Mouse (Mus musculus) A20 (cell line): ENCODE data around the gene Gse1.

Experiments
- DNase-seq: peaks from one replicate; pipeline ENCODE4 v3.0.0-alpha.2; 2011; ENCODE audit warnings: low read depth, low spot score

Gene Gse1

DNA sequence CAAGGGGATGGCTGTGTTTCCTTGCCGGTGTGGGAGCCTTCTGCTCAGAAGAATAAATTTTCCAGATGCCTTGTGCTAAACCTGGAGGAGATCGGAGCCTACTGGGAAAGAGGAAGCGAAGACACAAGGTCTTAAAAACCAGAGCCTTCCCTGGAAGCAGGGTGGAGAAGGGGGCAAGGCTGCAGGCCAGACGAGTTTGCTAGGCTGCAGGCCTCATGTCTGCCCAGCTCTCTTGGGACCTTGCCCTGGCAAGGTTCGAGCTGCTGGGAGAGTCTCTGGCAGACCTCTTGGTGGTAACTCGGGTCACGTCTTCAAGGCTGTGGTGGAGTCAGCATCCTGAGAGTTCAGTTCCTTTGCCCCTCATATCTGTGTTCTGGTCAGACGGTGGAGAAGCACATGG, 6.6 kb downstream of the Gse1 start:
- DNase-seq = no peak

DNA sequence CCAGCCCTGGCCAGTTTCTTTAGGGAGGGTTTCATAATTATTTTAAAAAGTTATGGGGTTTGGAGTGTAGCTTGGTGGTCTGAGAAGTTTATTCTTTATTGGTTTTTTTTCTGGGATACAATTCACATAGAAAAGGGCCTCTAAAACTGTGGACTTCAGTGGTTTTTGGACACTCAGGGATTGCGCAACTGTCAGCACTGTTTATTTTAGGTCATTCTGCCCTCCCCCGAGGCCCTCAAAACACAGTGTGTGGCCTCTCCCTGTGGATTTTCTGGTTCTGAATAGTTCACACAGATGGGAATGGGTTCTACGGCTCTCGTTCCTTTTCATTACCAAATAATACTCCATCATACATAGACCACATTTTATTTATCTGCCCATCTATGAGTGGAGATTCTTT, 15.0 kb downstream of the Gse1 start:
- no peak for DNase-seq

DNA sequence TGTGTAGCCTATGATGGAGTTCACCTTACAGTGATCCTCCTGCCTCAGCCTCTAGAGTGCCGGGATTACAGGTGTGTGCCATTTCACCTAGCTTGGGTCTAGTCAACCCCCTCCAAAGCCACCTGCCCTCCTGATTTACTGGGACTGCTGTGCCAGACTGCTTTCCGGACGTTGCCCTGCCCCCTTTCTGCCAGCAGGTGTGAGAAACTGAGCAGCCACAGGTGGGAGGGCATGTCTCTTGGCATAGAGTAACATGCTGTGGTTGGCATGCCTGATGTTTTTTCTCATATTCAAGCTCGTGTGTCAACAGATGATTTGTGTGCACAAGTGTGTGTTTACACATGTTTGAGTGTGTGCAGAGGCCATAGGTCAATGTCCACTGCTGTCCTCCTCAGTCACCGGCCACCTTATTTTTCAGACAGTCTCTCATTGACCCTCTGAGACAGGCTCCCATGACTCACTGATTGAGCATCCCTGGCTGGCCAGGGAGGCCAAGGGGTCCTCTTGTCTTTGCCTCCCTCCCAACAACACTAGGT, 15.7 kb downstream of the Gse1 start:
- no peak for DNase-seq

DNA sequence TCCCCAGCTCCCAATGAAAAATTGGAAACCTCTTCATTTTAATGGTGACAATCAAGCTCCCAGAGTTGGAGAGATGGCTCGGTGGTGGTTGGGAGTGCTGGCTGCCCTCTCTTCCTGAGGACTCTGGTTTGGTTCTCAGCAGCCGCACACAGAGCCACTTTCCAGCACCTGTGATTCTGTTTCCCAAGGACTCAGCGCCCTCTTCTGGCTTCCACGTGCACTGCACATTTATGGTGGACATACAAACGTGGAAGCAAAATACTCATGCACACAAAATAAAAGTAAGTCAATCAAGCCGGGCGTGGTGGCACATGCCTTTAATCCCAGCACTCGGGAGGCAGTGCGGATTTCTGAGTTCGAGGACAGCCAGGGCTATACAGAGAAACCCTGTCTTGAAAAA, 16.3 kb downstream of the Gse1 start:
- peak; percentile 47 for DNase-seq

DNA sequence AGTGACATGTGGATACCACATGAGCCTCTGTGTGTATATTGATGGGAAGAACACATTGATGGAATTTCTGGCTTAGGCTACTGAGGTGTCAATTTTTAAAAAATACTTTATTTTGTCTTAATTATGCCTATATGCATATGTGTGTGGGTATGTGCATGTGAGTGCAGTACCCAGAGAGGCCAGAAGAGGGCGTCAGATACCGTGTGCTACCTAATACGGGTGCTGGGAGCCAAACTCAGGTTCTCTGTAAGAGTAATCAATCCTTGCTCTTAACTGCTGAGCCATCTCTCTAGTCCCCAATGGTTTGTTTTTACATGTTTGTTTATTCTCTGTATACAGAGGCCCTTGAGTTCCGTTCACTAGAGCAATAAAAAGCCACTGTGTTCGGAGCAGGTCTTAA, 19.4 kb downstream of the Gse1 start:
- no peak for DNase-seq

DNA sequence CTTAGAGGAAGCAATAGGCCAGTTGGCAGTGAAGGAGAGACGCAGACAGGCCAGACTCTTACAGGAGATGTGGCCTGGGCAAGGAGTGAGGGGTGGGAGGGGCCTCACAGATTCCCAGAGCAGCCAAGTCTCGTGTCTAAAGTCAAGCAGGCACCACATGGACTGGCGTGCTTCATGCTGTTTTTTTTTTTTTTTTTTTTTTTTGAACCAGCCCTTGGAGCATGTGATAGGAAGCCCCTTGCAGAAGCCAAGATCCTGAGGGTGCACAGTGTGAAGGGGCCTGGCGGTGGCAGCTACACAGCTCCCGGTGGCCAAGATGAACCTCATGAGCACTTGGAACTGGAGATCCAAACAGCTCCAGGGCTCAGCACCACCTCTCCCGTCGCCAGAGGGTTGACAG, 19.8 kb downstream of the Gse1 start:
- DNase-seq = no peak

DNA sequence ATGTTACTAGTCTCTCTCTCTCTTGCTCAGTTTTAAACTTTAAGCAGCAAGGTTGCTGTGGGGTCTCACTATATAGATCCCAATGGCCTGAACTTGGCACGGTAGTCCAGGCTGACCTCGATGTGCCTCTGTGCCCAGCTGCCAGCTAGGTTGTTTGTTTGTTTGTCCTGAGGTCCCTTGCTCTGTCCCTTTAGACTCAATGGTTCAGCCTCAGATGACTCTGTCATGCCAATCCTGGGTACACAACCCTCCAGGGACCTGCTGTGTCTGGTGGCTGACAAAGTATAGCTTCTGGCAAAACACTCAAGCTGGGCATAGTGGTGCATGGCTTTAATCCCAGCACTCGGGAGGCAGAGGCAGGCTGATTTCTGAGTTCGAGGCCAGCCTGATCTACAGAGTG, 20.2 kb downstream of the Gse1 start:
- no peak for DNase-seq

DNA sequence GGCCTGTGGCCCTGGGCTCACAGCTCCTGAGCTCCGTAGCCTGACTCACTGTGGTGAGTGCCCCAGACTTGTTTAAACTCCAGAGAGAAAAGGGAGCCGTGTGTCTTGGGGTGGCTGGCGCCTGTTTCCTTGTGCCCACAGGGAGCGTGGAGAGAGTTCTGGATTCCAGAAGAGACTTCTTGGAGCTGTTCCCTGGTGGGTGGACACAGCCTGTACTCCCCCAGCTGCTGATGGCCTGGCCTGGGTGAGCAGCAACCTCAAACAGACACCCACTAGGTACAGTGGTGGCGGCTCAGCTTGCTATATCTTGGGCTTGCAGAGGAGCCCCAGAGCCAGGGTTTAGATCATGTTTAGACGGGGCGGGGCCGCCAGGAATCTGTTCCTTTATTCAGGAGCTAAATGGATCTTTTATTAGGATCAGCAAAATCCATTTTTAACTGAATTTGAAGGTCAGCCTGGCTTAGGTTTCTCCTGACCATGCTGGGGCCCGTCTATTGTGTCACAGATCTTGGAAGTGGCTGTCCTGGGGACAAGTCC, 21.6 kb downstream of the Gse1 start:
- no peak for DNase-seq

DNA sequence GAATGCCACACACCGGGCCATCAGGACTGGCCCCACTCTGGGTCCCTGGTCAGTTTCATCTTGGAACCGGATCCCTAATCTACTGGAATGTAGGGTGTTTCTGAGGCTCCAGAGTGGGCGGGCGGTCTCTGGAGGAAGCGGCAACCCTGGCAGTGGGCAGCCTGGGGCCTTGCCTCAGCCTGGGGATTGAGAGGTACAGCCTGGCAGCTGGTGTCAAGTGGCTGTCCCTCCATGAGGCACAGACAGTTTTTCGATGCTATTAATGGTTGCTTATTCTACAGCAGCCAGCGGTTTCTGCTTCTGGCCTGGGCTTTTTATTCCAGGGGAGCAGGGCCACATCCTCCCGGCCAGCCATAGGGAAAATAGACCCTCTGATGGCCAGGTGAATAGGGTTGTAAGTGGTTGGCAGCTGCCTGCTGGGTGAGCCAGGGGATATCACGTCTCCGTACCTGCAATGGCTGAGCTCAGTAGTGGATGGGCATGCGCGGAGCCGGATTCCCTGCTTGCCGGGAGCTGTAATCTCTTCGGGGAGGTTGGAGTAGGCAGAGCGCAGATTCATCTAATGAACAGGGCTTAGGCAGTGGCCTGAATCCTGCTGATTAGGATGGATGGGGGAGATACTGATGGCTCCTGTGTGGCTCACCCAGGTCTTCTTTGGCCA, 22.6 kb downstream of the Gse1 start:
- DNase-seq = no peak

DNA sequence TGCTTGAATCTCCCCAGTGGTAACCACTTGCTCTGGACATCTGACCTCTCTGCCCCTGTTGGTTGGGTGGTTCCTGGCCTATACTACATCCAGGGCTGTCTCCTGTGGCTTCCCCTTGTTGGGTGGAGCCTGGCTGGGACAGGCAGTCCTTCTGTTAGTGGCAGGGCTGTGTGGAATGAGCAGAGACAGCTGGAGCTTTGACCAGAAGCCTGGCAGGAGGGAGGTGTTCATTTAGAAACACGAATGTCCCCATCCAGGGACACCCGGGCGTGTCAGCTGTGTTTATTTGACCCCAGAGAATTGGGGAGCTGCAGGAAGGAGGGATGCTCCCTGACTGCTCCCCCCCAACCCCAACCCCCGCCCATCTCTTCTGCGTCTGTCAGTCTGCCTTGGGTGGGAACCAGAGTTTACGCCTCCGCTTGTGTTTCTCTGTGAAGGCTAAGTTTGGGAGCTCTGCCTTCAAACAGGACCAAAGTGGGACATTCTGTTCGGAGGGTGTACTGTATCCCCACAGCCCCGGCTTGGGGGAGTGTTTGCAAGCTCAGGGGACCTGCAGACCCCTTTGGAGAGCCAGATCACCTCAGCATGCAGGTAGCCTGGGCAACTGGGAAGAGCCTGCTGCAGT, 23.3 kb downstream of the Gse1 start:
- no peak for DNase-seq

DNA sequence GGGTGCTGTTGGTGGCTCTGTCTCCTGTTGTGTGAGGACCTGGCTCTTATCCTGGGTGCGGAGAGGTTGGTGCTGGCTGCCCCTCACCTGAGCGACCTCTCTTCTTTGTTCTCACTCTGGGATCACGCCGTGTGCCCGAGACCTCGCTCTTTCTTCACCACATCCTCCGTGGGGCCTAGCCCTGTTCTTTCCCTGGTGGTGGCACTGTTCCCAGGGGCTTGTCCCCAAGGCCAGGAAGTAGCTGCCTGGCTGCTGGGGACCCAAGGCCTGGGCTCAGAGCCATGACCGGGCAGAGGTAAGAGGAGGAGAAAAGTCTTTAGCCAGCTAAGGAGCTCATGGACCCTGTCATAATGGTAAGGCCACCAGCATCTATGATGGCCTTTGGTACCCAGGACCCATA, 25.4 kb downstream of the Gse1 start:
- no peak for DNase-seq

DNA sequence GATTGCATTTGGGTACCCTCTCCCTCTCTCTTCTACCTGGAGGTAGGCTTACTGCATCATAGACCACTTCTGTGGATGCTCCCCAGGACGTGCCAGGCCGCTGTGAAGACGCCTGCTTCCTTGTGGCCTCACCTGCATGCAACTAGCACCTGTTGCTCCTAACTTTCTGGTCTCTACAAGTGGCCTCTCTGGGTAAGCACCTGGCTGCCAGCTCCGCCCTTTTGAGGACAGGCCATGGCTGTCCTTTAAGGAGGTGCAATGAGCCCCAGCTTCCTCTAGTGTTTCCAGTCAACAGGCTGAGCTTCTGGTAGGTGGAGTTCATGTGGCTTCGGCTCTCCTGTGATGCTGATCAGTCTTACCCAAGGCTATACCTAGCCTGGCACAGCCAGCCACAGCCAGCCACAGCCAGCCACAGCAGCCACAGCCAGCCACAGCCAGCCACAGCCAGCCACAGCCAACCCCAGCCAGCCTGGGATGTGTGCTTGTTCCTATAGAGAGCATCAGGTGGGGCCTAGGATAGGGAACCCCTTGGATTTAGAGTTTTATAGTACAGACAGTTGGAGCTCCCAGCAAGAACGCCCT, 27.2 kb downstream of the Gse1 start:
- no peak for DNase-seq

DNA sequence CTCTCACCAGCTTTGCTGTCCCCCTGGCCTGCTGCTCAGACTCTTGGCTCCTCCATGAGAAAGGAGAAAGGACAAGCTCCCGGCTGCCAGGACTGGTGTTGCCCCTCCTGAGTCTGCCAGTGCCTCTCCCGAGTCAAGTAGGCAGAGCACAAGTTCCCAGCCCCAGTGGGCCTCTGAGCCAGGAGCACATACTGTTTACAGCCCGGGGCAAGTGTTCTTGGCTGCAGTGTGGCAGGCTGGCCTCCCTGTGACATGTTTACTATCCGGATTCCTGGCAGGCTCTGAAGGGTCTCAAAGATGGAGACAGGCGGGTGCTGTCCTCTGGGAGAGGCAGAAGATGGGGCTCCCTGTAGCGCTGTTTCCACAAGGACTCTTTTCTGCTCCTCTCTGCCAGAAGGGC, 28.7 kb downstream of the Gse1 start:
- DNase-seq = no peak

DNA sequence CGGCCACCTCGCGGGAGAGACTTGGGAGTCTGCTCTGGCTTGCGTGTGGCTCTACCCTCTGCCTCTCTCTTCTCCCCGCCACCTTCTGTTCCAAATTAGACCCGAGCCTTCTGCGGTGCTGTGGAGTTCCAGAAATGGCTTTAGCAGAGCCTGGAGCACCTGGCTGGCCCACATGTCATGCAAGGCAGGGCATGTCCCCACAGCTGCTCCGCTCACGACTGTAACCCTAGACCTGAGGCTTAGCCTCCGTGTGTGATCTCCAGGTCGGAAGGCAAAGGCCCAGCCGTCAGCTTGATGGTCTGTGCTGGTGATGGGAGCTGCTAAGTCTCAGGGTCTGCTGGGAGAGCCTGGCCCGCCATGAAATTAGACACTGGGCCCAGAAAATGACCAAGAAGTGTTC, 30.9 kb downstream of the Gse1 start:
- no peak for DNase-seq

DNA sequence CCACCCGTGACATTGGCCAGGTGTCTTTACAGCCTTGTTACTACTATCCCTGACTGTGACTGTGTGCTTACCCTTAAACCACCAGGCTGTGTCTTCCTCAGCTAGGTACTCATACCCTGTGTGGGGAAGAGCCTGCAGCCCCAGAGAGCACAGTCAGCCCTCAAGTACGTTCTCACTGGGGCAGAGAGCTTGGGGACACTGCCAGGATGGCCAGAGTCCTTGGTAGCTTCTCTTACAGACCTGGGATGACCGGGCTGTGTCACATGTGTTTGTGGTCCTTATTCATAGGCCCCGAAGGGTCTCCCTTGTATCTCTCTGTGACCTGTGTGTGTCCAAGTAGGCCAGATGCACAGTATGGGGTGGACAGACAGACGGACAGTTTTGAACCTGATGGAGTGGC, 32.4 kb downstream of the Gse1 start:
- DNase-seq = no peak

DNA sequence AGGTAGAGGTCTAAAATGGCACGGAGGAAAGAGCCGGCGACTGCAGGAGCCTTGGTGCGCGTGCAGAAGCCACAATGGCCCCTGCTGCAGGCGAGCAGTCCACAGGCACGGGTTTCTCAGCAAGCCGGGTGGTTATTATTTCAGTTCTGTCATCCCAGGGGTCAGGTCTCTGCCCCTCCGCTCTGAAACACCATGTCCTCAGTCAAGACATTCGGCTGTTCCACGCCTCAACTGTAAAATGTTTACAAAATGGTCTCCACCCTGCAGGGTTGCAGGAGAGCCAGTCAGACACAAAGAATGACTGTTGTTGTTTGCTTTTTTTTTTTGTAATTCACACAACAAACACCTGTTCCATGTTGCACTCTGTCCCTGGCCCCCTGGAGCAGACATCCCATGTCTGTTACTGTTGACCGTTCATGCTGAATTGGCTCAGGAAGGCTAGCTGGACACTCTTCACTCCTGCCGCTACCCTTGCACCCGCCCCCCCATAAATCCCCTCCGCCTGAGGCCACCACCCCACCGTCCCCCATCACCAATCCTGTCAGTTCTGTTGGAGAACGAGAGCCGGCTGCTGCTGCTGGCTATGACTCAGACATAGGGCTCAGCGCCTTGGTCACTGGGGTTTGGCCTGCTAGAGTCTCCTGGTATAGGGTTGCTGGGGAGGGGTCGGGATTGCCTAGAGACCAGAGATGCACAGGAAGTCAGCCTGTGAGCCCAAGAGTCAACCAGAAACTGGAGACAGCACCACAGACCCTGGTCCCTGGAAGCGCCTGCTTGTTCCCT, 33.3 kb downstream of the Gse1 start:
- DNase-seq = no peak

DNA sequence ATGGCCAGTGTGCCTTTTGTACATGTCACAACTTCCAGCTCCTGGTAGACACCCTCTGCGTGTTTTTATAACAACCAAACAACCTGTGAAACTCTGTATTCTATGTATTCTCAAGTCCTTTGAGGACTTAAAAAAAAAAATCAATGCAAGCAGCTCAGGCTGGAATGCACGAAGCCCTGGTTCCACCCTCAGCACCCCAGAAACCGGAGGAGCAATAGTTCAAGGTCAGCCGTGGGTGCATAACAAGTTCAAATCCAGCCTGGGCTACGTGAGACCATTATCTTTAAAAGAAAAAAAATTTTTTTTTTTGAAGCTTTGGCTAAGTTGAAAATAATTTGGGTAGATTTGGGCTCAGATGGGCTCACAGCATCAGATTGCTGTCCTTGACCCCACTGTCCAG, 35.6 kb downstream of the Gse1 start:
- no peak for DNase-seq

DNA sequence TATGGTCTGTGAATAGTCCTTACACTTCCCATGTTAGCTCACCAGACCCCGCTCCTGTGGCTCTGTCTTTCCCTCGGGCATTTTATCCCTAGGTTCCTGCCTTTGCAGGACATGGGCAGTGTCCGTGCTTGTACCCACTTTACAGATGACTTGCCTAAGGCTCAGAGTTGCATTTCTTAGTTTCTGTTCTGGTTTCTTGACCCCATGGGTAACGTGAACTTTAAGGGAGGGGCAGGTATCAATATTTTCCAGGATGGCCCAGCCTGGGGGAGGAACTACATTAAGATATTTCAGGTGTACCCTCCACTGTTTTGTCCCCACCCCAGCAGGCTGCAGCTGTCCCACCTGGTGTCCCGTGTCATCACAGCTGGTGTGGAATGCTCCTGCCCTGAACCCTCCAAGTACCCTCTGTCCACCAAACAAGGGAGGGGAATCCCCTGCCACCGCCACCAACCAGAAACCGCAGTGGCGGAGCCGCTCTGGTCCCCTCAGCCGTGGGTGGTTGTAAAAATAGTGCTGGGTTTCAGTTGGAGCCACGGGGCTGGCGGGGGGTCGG, 36.2 kb downstream of the Gse1 start:
- peak; percentile 32 for DNase-seq

DNA sequence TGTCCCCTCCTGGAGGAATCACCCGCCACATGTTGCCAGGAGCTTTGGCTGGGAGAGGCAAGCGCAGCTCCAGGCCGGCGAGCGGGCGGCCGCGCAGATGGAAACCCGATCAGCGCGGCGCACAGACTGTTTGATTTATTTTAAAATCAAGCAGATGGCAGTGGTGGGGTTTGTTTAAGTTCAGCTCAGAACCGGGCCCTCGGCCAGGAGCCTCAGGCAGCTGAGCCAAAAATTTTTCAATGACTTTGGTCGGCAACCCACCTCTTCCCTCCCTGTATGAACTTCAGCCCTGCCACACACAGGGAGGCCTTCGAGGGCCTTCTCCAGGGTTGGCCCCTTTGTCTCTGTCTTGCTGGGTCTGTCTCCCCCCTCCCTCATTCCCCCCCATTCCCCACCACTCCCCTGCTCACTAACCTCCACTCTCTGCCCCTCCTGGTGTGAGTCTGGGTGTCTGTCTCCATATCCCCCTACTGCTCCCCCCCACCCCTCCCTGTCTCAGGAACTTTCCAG, 36.7 kb downstream of the Gse1 start:
- no peak for DNase-seq

DNA sequence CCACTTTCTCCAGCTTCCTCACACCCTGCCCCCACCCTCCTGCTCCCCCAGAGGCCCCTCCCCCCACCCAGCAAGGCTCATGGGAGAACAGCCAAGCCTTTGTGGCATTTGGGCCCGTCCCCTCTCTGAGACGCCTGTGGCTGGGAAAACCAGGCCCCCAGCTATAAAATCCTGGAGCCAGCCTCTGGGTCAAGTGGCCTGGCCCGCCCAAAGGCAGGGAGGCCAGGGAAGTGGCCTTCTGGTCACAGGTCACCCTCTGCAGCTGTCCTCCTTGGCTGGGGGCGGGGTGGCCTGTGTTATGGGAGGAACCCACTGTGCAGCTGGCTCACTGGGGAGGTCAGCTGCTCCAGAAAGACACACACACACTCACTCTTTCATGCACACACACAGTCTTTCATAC, 37.2 kb downstream of the Gse1 start:
- no peak for DNase-seq

DNA sequence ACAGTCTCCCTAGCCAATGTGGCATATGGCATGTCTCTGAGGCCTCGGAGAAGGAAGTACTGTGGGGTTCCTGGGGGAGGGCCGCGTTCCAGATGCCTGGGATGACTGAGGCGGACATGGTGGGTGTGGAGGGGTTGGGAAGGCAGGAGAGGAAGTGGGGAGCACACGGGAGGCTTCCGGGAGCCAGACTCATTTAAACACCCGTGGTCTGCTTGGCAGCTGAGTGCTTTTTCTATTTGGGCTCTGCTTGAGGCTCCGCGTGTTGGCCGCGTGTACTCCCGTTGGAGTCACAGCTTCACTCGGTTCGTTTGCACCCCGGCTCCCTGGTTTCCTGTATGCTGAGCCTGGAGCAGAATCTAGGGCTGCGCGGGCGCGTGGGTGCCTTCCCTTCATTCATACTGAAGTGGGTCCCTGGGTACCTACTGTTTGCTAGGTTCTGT, 40.3 kb downstream of the Gse1 start:
- DNase-seq = no peak

DNA sequence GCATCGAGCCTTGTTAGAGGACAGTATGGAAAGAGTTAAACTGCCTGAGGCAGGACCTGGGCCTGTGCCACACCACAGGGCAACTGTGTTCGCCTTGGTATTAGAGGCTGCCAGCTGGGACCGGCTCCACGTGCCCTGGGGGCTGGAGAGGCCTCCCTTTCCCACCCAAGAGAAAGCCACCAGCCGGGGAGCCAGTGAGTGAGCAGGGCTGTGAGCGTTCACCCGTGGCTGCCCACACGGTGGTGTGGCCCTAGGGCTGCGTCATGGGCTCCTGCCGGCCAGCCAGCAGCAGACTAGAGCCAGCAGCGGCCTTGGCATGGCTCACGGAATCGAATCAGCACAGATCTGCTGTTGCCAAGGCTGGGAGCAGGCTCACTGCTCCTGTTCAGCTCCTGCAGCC, 42.2 kb downstream of the Gse1 start:
- DNase-seq = no peak
